ENCODE assay signal across 18 mouse cellular contexts in the genomic region with DNA sequence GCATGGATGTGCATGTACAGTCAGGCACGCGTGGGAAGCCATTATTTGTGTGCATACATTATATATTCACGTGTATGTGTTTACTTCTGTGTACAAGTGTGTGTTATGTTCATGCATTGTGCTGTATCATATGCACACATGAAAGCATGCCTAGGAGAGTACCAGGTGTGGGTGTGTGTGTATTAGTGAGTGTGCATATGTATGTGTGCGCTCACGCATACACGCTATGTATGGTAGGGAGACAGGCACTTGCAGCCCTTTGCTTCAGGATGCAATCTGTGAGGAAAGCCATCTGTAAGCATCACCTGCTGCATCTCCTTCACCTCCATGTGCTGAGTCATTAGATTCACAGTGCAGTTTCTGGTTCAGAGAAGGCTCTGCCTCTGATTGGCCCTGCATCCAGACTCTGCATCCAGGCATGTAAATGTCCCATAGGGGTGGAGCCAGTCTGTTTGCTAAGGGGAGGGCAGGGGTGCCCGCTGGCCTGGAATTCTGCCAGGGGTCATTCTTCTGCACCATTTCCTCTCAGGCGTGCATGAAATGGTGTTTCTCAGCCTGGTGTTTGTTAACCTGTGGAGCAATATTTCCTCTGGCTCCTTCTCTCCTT. TPM values are rescaled to one million over a fixed set of nuclear protein-coding genes. Genes with fewer than 3 reads are reported as not detected.
A peak's percentile ranks its signal among the peaks of the same experiment; 100 is the strongest.
DNase-seq lines count a peak whose midpoint lies in the region; ATAC-seq and TF ChIP-seq lines count a peak whose summit lies in the region.
"Had no signal": no experiment of that assay in that cellular context is flagged by ENCODE, and none has a peak within 500 bp of the region (broad histone marks: within the 10 kb centered on the region; RNA-seq: fewer than 3 reads in every experiment).

No protein-coding gene starts in this region.

- no peaks in the 10 kb centered on the region for H3K4me1 ChIP-seq in megakaryocyte, embryonic 14.5 days
- no peaks in the 10 kb centered on the region for H3K4me1 ChIP-seq in kidney, embryonic 16.5 days (ENCODE audit: insufficient read depth, low read length)
- H3K4me1 ChIP-seq in thymus, adult 2 months (replicated peaks; ENCODE audit: control insufficient read depth, insufficient read depth, low read length) = no peaks in the 10 kb centered on the region
- H3K4me1 ChIP-seq: limb, embryonic 10.5 days; liver, embryonic 15.5 days had no signal

- no peak for TF ChIP-seq POLR2A in thymus, adult 2 months (IDR thresholded peaks at IDR 0.05; ENCODE audit: control insufficient read depth, extremely low read depth, insufficient read depth, low read length, poor library complexity)

- H3K4me3 ChIP-seq in megakaryocyte, embryonic 14.5 days (replicated peaks) = peak overlapping the region; percentile 21
- no peak overlapping the region for H3K4me3 ChIP-seq in kidney, embryonic 16.5 days (ENCODE audit: low read length)
- H3K4me3 ChIP-seq in thymus, adult 2 months (ENCODE audit: control insufficient read depth, insufficient read depth, low read length) = no peak overlapping the region
- H3K4me3 ChIP-seq: limb, embryonic 10.5 days; liver, embryonic 15.5 days had no signal

- H3K27me3 ChIP-seq in megakaryocyte, embryonic 14.5 days (replicated peaks) = no peaks in the 10 kb centered on the region
- H3K27me3 ChIP-seq in kidney, embryonic 16.5 days (ENCODE audit: insufficient read depth, low read length) = no peaks in the 10 kb centered on the region
- no peaks in the 10 kb centered on the region for H3K27me3 ChIP-seq in thymus, adult 2 months (ENCODE audit: control insufficient read depth, insufficient read depth, low read length)
- H3K27me3 ChIP-seq: CH12.LX; liver, embryonic 15.5 days had no signal

- H3K9me3 ChIP-seq in megakaryocyte, embryonic 14.5 days = peaks cover 95% of the 10 kb centered on the region
- H3K9me3 ChIP-seq in kidney, embryonic 16.5 days (ENCODE audit: low read length) = peaks cover 36% of the 10 kb centered on the region

- no peaks in the 10 kb centered on the region for H3K36me3 ChIP-seq in megakaryocyte, embryonic 14.5 days (replicated peaks; ENCODE audit: low read length)
- H3K36me3 ChIP-seq in kidney, embryonic 16.5 days (ENCODE audit: insufficient read depth, low read length) = peaks cover 5% of the 10 kb centered on the region
- H3K36me3 ChIP-seq in thymus, adult 2 months (ENCODE audit: control insufficient read depth, insufficient read depth, low read length) = no peaks in the 10 kb centered on the region
- H3K36me3 ChIP-seq: limb, embryonic 10.5 days; liver, embryonic 15.5 days had no signal

- no peak for TF ChIP-seq CTCF in thymus, adult 2 months (IDR thresholded peaks at IDR 0.05; ENCODE audit: borderline replicate concordance, control insufficient read depth, extremely low read depth, insufficient read depth, low read length, poor library complexity)

- 79% methylated on average over 8 of the region's 8 CpGs for WGBS in kidney, embryonic 16.5 days
- WGBS in thymus, adult 2 months = 92% methylated on average over 8 of the region's 8 CpGs

- H3K4me2 ChIP-seq in kidney, embryonic 16.5 days (replicated peaks; ENCODE audit: low read depth, low read length) = no peak overlapping the region
- H3K4me2 ChIP-seq: liver, embryonic 15.5 days had no signal

- ATAC-seq in megakaryocyte, adult 5-6 weeks (ENCODE audit: poor library complexity, severe bottlenecking) = no peak
- ATAC-seq in kidney, embryonic 16.5 days (ENCODE audit: low FRiP score, low TSS enrichment) = peak; percentile 82
- ATAC-seq: intestine, postnatal 0 days had no signal

- peak; percentile 57 to 59 for DNase-seq in cerebellum, postnatal 10 days
- no peak for DNase-seq in cerebellum, adult 11-12 months
- peak; percentile 54 for DNase-seq in retina, embryonic 14.5 days (ENCODE audit: low spot score)
- DNase-seq in liver = no peak
- no peak for DNase-seq in thymus, adult 2 months
- DNase-seq: cerebellum, adult 8-10 months; embryo, embryonic 11 days; heart, adult 18-20 months; lung, postnatal 36 days; right cerebral cortex, postnatal 4 days; thymus, postnatal 14 days had no signal

- no peak overlapping the region for H3K27ac ChIP-seq in kidney, embryonic 16.5 days (ENCODE audit: low read length)
- H3K27ac ChIP-seq in thymus, adult 2 months (ENCODE audit: control insufficient read depth, insufficient read depth, low read length) = no peak overlapping the region
- H3K27ac ChIP-seq: limb, embryonic 10.5 days; liver, embryonic 15.5 days had no signal

- no peak overlapping the region for H3K9ac ChIP-seq in kidney, embryonic 16.5 days (replicated peaks; ENCODE audit: low read length)
- H3K9ac ChIP-seq: liver, embryonic 15.5 days had no signal

RNA-seq across cellular contexts. Expression of gene Cdh4, which starts 25.7 kb away (rescaled TPM):
- polyA plus RNA-seq in megakaryocyte, embryonic 14.5 days (2012; ENCODE audit: insufficient read depth, low replicate concordance) = not detected in 2 replicates
- not detected in 2 replicates for total RNA-seq in megakaryocyte, adult 5-6 weeks (2015)
- total RNA-seq in megakaryocyte, adult 5-6 weeks (2017) = not detected in 2 replicates
- 23.0 and 25.8 TPM in 2 replicates for polyA plus RNA-seq in kidney, embryonic 16.5 days (2015; fragmentation: Nextera tagmentation; extraction: Ambion mirVana)
- polyA plus RNA-seq in thymus, adult 2 months (2012; rRNA removed) = 9.7 and 9.9 TPM in 2 replicates
- total RNA-seq: CH12.LX had no signal

Comparison
In these comparisons a context has a peak if more than half of its experiments do, and no peak if none do; other contexts are left out.
1. DNase-seq: peak in cerebellum, postnatal 10 days (2 of 2) and retina, embryonic 14.5 days (single experiment); none in cerebellum, adult 11-12 months (single experiment), liver (single experiment) and thymus, adult 2 months (single experiment).
2. RNA of gene Cdh4, which starts 25.7 kb away (polyA plus RNA-seq): 23.0 to 25.8 TPM in kidney, embryonic 16.5 days and 9.7 to 9.9 TPM in thymus, adult 2 months; not detected in megakaryocyte, embryonic 14.5 days; every median in the first group is over 10 times any median in the second.